Mouse (Mus musculus): ENCODE results near the gene Macc1. TPM values are rescaled to one million over a fixed set of nuclear protein-coding genes. Genes with fewer than 3 reads are reported as not detected.

The Macc1 gene
- 0.05 TPM in 1 of 2 replicates, not detected in the other for total RNA-seq (2014; rRNA removed)
- polyA plus RNA-seq (2015; fragmentation: Nextera tagmentation; extraction: Ambion mirVana) = 0.04 TPM in 1 of 2 replicates, not detected in the other

DNA sequence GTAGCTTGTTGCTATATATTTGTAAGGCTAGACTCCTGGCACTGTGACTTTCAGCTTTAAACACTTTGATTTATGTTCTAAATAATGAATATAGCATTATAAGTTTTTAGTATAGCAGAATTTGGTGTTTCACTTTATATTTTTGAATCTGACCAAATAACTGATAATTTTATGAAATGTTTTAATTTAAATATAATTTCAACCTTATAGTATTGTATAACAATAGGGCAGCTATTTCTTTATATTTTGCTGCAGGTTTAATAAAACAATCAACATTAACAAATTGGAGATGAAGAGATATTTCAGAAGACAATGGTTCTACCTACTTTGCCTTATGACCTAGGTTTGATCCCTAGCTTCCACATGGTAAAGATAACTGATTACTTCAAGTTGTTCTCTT lies at the start of gene Macc1:
Gene Macc1 (plus strand): TSS at position 301 of the 400 bp plus-strand sequence.
- Histone ChIP-seq H3K4me2 (ENCODE audit: low read depth, low read length) (no peak within 1 kb of the TSS), H3K9me3 (ENCODE audit: low read length) (no peaks in the 10 kb centered on the region), H3K4me1 (ENCODE audit: insufficient read depth, low read length) (no peaks in the 10 kb centered on the region), H3K27ac (no peak within 1 kb of the TSS), H3K36me3 (ENCODE audit: insufficient read depth, low read length) (no peaks in the 10 kb centered on the region), H3K9ac (replicated peaks; ENCODE audit: low read length) (no peak within 1 kb of the TSS), H3K4me3 (ENCODE audit: low read length) (no peak within 1 kb of the TSS), H3K27me3 (ENCODE audit: insufficient read depth, low read length) (no peaks in the 10 kb centered on the region)
- no peak for TF ChIP-seq CTCF (IDR thresholded peaks at IDR 0.05; ENCODE audit: low read depth)
- DNase-seq (ENCODE audit: low spot score) (no peak), ATAC-seq (no peak)

- 97% methylated on average over 3 of the region's 3 CpGs for WGBS
- H3K36me3 ChIP-seq (ENCODE audit: insufficient read depth, low read length) = no peaks in the 10 kb centered on the region
- no peak overlapping the region for H3K27ac ChIP-seq
- no peaks in the 10 kb centered on the region for H3K4me1 ChIP-seq (ENCODE audit: insufficient read depth, low read length)
- no peak for ATAC-seq
- H3K9ac ChIP-seq (replicated peaks; ENCODE audit: low read length) = no peak overlapping the region
- no peaks in the 10 kb centered on the region for H3K27me3 ChIP-seq (ENCODE audit: insufficient read depth, low read length)
- DNase-seq (ENCODE audit: low spot score) = no peak
- TF ChIP-seq CTCF (IDR thresholded peaks at IDR 0.05; ENCODE audit: low read depth) = no peak
- H3K4me3 ChIP-seq (ENCODE audit: low read length) = no peak overlapping the region
- H3K9me3 ChIP-seq (ENCODE audit: low read length) = no peaks in the 10 kb centered on the region
- H3K4me2 ChIP-seq (ENCODE audit: low read depth, low read length) = no peak overlapping the region
Measured at GRCm38 (mm10) chr12:119264506-119264905, 49.6 kb upstream of the Macc1 start.

GRCm38 (mm10) chr12:119268723-119269122 lies 45.3 kb upstream of the Macc1 start:
- Histone ChIP-seq H3K4me1 (ENCODE audit: insufficient read depth, low read length) (no peaks in the 10 kb centered on the region), H3K4me3 (ENCODE audit: low read length) (no peak overlapping the region), H3K9ac (replicated peaks; ENCODE audit: low read length) (no peak overlapping the region), H3K36me3 (ENCODE audit: insufficient read depth, low read length) (no peaks in the 10 kb centered on the region), H3K9me3 (ENCODE audit: low read length) (no peaks in the 10 kb centered on the region), H3K27me3 (ENCODE audit: insufficient read depth, low read length) (no peaks in the 10 kb centered on the region), H3K4me2 (ENCODE audit: low read depth, low read length) (no peak overlapping the region), H3K27ac (no peak overlapping the region)
- WGBS = 74% methylated on average over 1 of the region's 1 CpGs
- no peak for ATAC-seq
- DNase-seq (ENCODE audit: low spot score) = no peak
- no peak for TF ChIP-seq CTCF (IDR thresholded peaks at IDR 0.05; ENCODE audit: low read depth)

- no peak for DNase-seq (ENCODE audit: low spot score)
- no peaks in the 10 kb centered on the region for H3K4me1 ChIP-seq (ENCODE audit: insufficient read depth, low read length)
- no peak overlapping the region for H3K27ac ChIP-seq
- H3K36me3 ChIP-seq (ENCODE audit: insufficient read depth, low read length) = no peaks in the 10 kb centered on the region
- WGBS = 80% methylated on average over 2 of the region's 2 CpGs
- H3K4me2 ChIP-seq (ENCODE audit: low read depth, low read length) = no peak overlapping the region
- H3K27me3 ChIP-seq (ENCODE audit: insufficient read depth, low read length) = no peaks in the 10 kb centered on the region
- H3K4me3 ChIP-seq (ENCODE audit: low read length) = no peak overlapping the region
- ATAC-seq = no peak
- H3K9me3 ChIP-seq (ENCODE audit: low read length) = no peaks in the 10 kb centered on the region
- no peak for TF ChIP-seq CTCF (IDR thresholded peaks at IDR 0.05; ENCODE audit: low read depth)
- no peak overlapping the region for H3K9ac ChIP-seq (replicated peaks; ENCODE audit: low read length)
Measured at GRCm38 (mm10) chr12:119270036-119270435, 44.0 kb upstream of the Macc1 start.

DNA sequence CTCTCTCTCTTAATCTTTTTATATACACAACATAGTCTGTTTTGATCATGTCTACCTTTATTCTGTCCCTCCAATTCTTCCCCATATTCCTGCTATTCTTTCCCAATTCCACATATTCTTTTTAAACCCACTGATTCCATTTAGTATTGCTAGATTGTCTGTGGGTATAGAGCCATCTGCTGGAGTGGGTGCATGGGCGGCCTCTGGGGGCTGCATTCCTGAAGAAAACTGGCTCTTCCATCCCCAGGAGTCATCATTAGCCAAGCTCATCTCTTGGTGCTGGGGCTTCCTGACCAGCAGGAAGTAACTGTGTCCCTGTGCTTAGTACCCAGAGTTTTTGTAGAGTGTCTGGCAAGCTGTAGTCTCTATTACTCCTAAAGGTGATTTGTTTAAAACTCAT lies 42.1 kb upstream of the Macc1 start:
- Histone ChIP-seq H3K9me3 (ENCODE audit: low read length) (no peaks in the 10 kb centered on the region), H3K36me3 (ENCODE audit: insufficient read depth, low read length) (no peaks in the 10 kb centered on the region), H3K27ac (no peak overlapping the region), H3K9ac (replicated peaks; ENCODE audit: low read length) (no peak overlapping the region), H3K4me3 (ENCODE audit: low read length) (no peak overlapping the region), H3K4me1 (ENCODE audit: insufficient read depth, low read length) (no peaks in the 10 kb centered on the region), H3K4me2 (ENCODE audit: low read depth, low read length) (no peak overlapping the region), H3K27me3 (ENCODE audit: insufficient read depth, low read length) (no peaks in the 10 kb centered on the region)
- 0 out of 2 replicates have a peak, but pooled peaks have one; percentile 25 for TF ChIP-seq CTCF (IDR thresholded peaks at IDR 0.05; ENCODE audit: low read depth)
- ATAC-seq = no peak
- WGBS = 77% methylated on average over 1 of the region's 1 CpGs
- no peak for DNase-seq (ENCODE audit: low spot score)

GRCm38 (mm10) chr12:119273605-119274004 lies 40.5 kb upstream of the Macc1 start:
- H3K27ac ChIP-seq = no peak overlapping the region
- H3K27me3 ChIP-seq (ENCODE audit: insufficient read depth, low read length) = no peaks in the 10 kb centered on the region
- H3K9ac ChIP-seq (replicated peaks; ENCODE audit: low read length) = no peak overlapping the region
- no peak for ATAC-seq
- H3K4me3 ChIP-seq (ENCODE audit: low read length) = no peak overlapping the region
- WGBS = 15% methylated on average over 1 of the region's 1 CpGs
- H3K4me2 ChIP-seq (ENCODE audit: low read depth, low read length) = no peak overlapping the region
- H3K4me1 ChIP-seq (ENCODE audit: insufficient read depth, low read length) = no peaks in the 10 kb centered on the region
- H3K9me3 ChIP-seq (ENCODE audit: low read length) = no peaks in the 10 kb centered on the region
- TF ChIP-seq CTCF (IDR thresholded peaks at IDR 0.05; ENCODE audit: low read depth) = no peak
- DNase-seq (ENCODE audit: low spot score) = no peak
- no peaks in the 10 kb centered on the region for H3K36me3 ChIP-seq (ENCODE audit: insufficient read depth, low read length)

DNA sequence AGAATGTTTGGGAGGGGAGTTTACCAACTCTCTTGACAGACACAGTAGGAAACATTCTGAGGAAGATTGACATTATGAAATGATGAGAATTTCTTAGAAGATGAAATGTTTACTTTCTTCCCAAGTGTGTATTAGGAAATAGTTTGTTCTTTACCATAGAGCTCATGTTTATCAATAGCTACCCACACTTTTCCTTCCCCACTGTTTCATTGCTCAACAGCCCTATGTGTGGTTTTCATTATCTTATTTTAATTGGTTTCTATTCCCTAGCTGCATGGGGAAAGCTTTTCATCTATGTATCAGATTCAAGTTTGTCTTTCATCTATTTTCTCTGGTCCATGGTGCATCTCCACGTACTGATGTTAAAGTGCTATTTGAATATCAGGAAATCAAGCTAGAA lies 37.8 kb upstream of the Macc1 start:
- no peaks in the 10 kb centered on the region for H3K27me3 ChIP-seq (ENCODE audit: insufficient read depth, low read length)
- H3K4me3 ChIP-seq (ENCODE audit: low read length) = no peak overlapping the region
- no peaks in the 10 kb centered on the region for H3K36me3 ChIP-seq (ENCODE audit: insufficient read depth, low read length)
- H3K9me3 ChIP-seq (ENCODE audit: low read length) = no peaks in the 10 kb centered on the region
- no peak for ATAC-seq
- DNase-seq (ENCODE audit: low spot score) = no peak
- H3K9ac ChIP-seq (replicated peaks; ENCODE audit: low read length) = no peak overlapping the region
- no peak overlapping the region for H3K27ac ChIP-seq
- TF ChIP-seq CTCF (IDR thresholded peaks at IDR 0.05; ENCODE audit: low read depth) = no peak
- no peaks in the 10 kb centered on the region for H3K4me1 ChIP-seq (ENCODE audit: insufficient read depth, low read length)
- no peak overlapping the region for H3K4me2 ChIP-seq (ENCODE audit: low read depth, low read length)
- 63% methylated on average over 1 of the region's 1 CpGs for WGBS

Data from hindbrain, postnatal 0 days (tissue).